Mouse (Mus musculus) cerebellum, postnatal 10 days (tissue): ENCODE data around the gene Ei24.

Experiments
- DNase-seq, 2 experiments: peaks; one replicate each; pipeline ENCODE4 v3.0.0; 2021; ENCODE audit warnings: mixed read lengths in 2 of 2

The Ei24 gene

DNA sequence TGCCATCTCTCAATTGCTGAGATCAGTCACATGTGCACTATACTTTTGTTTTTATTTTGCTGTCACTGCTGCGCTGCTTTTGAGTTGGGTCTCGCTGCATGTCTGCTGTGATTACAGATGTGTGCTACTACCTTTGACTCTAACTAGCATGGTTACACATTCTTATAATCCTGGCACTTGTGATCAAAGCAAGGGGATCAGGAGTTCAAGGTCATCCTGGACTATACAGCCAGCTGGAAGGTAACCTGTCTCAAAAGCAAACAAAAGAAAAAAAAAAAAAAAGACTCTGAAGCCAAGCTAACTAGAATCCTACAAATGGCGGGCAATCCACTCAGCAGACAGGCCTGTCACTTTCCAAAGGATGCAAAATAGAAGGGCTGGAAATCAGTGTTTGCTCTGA, 5.0 kb downstream of the Ei24 start:
- no peak for DNase-seq

DNA sequence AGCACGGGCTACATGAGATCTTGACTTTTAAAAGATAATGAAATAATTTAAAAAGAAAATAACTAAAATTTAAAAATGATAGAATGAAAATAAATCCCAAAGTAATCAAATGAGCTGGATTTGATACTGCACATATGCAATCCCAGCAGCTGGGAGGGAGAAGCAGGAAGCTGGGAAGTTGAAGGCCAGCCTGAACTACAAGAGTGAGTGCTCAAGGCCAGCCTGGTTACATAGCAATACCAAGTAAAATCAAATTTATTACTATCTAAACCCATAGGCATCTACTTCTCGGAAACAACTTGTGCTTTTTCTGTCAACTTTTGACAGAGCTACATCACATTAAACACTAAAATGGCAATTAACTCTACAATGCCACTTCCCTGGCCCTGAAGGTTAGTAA, 13.3 kb downstream of the Ei24 start:
- DNase-seq = no peak

DNA sequence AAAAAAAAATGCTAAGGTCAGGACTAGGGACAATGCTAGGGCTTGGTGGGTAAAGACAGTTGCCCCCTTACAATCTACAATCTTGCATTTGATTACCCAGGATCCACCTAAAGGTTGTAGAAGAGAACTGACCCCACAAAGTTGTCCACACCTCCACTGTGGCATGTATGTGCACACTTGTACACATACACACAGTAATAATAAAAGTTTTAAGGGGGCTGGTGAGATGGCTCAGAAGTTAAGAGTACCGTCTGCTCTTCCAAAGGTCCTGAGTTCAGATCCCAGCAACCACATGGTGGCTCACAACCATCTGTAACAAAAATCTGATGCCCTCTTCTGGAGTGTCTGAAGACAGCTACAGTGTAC, 28.2 kb downstream of the Ei24 start:
- no peak for DNase-seq

DNA sequence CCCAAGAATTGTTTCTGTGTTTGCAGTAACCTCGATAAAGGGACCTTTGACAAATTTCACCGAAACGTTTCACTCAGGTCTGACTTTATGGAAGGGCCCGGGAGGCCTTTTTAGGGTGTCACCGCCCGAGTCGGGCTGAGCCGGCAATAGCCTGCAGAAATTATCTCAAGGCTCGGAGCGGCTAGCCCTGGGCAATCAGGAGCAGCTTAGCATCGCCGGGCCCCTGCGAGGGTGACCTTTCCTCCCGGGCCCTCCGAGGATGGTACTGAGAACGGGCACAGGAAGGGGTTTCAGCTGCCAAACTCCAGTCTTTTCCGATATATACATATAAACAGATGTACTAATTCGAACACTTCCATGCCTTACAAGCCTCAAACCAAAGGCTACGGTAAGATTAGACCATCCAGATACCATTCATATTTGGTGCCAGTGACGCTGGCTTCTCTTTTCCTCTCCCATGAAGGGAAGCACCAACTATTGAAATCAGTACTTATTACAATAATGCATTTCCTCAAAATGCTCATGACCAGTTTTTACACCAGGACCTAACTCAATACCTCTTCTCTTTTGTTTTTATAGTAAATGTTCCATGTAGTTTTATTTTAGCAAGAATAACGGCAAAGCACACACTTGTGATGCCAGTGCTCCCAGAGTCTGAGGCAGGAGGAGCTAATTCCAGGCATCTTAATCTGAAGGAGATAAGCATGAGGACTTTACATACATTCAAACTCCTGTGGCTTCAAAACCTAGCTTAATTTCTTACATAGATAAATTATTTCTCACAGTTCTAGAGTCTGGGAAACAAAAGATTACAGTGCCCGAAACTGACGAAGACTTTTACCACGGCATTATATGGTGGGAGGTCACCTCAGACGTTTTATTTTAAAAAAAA, 28.8 kb downstream of the Ei24 start:
- peak; percentile 52 to 69 for DNase-seq

DNA sequence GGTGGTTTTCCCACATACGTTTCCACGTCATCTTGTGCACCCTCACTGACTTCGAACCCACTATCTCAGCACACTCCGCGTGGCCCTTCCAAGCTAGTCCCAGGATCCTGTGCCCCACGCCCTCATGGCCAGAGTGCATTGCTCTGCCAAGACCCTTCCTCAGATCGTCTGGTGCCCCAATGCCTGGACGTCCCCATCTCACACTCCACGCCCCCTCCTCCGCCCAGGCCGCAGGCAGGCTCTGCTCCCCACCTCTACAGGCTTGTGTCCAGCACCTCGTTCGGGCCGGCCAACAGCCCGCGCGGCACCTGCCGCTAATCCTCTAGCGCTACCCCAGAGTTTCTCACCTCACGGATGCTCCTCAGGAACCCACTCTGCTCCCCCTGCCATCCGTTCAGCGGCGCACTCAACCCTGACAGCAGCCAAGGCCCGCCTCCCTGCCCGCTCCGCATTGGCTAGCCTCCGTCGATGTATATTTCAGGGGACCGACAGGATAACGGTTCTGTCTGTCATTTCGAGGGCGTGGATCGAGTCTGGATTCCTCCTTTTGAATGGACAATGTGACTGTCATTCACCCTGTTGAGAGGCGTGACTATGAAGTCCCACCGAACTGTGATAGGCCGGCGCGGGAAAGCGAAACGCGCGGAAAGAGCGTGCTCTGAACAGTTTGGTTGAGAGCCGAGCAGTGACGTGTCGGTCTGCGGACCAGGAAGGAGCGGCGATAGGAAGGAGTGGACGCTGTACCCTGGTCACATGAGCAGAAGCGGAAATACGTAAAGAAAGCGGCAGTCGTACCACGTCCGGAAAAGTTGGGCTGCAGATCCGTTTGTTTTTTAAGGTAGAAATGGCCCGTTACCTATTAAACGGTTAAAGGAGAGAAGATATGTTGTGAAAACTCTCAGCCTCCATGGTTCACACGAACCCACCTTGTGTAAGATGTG, 29.7 kb downstream of the Ei24 start, which contains the start of gene Stt3a:
TSS of gene Stt3a (minus strand) at position 477 of the 941 bp plus-strand sequence.
- DNase-seq = peak; percentile 100

DNA sequence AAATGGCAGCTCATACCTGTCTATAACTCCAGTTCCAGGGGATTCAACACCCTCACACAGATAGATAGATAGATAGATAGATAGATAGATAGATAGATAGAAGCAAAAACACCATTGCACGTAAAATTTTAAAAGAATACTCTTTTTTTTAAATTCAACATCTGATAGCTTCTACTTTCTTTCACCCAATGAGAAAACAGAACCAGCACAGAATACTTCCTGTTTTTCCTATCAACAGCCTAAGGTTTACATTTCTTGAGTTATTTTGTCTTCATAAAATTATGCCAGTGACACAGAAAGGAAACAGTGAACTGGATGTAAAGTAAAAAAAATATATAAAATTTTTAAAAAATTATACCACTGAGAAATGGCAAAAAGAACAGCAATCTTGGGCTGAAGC, 32.8 kb downstream of the Ei24 start:
- DNase-seq = no peak
